Mouse (Mus musculus): ENCODE measurements at regions not wholly inside any gene's neighbourhood (a gene's known extent, or its start where the extent isn't known, plus 50 kb on each side); places are given as distances from the start of the nearest gene placed in this dataset.

DNA sequence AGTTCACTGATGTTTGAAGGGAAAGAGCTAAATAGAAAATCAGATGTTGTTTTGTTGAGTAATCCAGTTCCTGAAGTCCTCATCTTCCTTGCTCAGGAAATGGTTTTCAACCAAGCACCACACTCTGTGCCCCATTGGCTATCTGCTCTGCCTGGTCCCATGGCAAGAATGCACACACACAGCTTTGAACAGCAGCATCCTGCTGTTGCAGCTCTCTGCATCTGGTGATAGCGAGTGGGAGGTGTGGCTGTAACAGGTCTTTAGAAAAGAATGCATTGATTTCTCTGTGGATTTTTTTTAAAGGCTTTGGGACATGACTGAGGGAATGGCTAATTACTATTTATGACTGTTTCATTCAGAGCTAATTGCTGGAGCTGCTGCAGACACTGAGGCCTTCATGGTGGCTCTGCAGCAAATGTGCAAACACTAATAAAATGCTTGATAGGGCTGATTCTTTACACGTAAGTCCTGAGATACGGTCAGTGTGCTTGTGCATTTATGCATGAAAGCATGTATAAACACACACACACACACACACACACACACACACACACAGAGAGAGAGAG is 459.1 kb upstream of the Nrsn1 start:
- no peak overlapping the region for H3K4me3 ChIP-seq (ENCODE audit: insufficient read depth, low read length)
- H3K4me1 ChIP-seq (ENCODE audit: control insufficient read depth, insufficient read depth, low read length) = no peaks in the 10 kb centered on the region
- no peak overlapping the region for H3K27ac ChIP-seq (ENCODE audit: insufficient read depth, low read depth, low read length)

DNA sequence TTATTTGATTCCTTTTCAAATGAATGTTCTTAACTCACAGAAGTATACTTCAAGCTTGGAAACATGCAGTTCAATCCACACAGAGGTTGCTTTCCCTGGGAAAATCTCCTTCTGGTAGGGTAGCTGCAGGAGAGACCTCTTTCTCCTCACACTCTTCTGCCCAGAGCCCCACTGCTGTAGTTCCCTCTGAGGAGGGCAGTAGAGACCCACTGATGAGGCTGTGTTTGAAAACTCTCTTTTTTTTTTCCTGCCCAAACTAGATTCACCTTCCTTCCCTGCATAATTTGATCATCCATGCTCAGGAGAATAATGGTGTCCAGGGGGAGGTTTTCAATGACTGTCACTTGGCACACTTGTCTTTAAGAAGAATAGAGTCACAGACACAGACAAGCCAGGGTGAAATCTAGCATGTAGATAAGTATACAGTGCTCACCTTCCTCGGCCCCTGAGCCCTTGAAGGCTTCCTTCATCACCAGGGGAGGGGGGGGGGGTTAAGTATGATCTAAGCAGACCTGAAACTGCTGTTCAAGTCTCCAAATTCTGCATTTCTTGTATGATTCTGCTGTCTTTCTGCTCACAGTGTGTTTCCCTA is 457.3 kb upstream of the Nrsn1 start:
- TF ChIP-seq POLR2A (IDR thresholded peaks at IDR 0.05; ENCODE audit: borderline replicate concordance, low read depth, low read length) (no peak), CTCF (IDR thresholded peaks at IDR 0.05; ENCODE audit: low read depth, low read length) (no peak)
- H3K4me1 ChIP-seq (ENCODE audit: control insufficient read depth, insufficient read depth, low read length) = no peaks in the 10 kb centered on the region
- no peak overlapping the region for H3K4me3 ChIP-seq (ENCODE audit: insufficient read depth, low read length)
- H3K27ac ChIP-seq (ENCODE audit: insufficient read depth, low read depth, low read length) = no peak overlapping the region

More for the DNA sequence above, 459.1 kb upstream of the Nrsn1 start:
- no peak for TF ChIP-seq POLR2A (IDR thresholded peaks at IDR 0.05; ENCODE audit: borderline replicate concordance, low read depth, low read length)
- no peak for TF ChIP-seq CTCF (IDR thresholded peaks at IDR 0.05; ENCODE audit: low read depth, low read length)

DNA sequence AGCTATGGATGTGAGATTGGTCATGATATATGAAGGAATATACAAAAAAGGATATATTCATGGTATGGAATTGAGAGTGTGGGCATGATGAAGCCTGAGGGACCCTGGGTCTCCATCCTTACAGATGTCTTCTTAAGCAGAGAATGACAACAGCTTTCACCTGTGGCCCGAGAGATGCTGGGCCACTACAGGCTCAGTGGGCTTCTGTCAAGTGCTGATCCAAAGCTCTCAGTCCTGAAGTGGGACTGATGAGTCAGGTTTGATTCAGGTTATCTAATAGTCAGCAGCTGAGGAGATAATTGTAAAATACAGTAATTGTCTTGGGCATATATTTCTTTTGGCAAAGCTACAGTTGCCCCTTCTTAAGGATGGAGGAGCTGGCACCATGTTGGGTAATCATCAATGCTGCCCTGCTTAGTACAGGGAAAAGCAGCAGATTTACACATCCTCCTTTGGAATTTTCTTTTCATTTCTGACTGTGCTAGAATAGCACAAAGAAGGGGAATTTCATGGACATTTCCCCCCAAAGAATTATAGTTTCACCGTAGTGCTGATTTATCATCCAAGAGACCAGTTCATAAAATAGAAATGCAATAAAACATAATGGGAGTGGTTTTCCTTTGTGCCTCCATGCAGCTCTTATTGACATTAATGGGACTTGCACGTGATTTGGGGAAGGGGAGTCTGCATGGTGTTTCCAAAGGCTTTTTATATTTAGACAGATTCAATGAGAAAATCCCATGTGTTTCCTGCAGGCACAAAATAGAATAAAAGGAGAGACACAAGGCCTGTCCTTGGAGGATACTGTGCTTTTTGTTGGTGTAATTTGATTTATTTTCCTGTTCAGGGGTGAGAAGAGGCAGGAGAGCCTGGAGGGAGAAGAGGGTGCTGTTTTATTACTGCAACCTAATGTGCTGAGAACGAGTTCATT is 452.6 kb upstream of the Nrsn1 start:
- Histone ChIP-seq H3K4me1 (ENCODE audit: control insufficient read depth, insufficient read depth, low read length) (no peaks in the 10 kb centered on the region), H3K27ac (ENCODE audit: insufficient read depth, low read depth, low read length) (no peak overlapping the region), H3K4me3 (ENCODE audit: insufficient read depth, low read length) (no peak overlapping the region)
- TF ChIP-seq POLR2A (IDR thresholded peaks at IDR 0.05; ENCODE audit: borderline replicate concordance, low read depth, low read length) = no peak
- no peak for TF ChIP-seq CTCF (IDR thresholded peaks at IDR 0.05; ENCODE audit: low read depth, low read length)

DNA sequence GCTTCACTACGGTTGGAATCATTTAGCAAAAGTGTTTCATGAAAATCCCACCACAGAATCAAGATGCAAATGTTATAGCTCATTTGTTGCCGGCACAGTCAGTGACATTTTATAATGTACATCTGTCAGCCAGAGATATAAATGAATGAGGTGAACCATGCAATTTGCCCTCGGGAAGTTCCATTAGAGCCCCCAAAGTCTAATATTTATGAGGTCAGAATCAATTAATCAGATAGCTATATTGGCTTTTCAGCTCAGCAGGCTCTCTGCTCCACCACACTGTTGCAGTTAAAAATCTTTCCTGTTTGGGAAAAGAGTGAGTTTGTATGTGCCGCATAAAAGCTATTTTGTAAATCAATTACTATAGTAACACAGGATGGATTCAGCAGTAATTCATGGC is 430.7 kb upstream of the Nrsn1 start:
- Histone ChIP-seq H3K27ac (ENCODE audit: insufficient read depth, low read depth, low read length) (no peak overlapping the region), H3K4me1 (ENCODE audit: control insufficient read depth, insufficient read depth, low read length) (no peaks in the 10 kb centered on the region), H3K4me3 (ENCODE audit: insufficient read depth, low read length) (no peak overlapping the region)
- TF ChIP-seq CTCF (IDR thresholded peaks at IDR 0.05; ENCODE audit: low read depth, low read length) (no peak), POLR2A (IDR thresholded peaks at IDR 0.05; ENCODE audit: borderline replicate concordance, low read depth, low read length) (no peak)

DNA sequence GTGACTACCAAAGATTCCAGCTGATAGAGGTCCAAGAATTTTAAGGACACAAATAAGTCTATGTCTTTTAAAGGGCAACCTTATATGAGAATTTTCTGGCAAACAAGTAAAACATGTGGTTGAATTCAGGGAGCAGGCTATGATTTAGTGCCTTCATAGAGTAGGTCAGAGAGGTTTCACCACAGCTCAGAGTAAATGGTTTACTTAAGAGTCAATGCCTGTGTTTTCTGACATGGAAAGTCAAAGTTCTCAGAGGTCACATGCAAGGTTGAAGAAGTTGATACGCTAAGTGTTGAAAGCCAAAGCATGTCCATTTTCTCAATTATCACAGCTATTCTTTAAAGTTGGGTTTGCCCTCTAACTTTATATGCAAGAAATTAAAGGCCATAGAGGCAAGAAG is 425.7 kb upstream of the Nrsn1 start:
- TF ChIP-seq CTCF (IDR thresholded peaks at IDR 0.05; ENCODE audit: low read depth, low read length) = no peak
- H3K4me3 ChIP-seq (ENCODE audit: insufficient read depth, low read length) = no peak overlapping the region
- H3K27ac ChIP-seq (ENCODE audit: insufficient read depth, low read depth, low read length) = no peak overlapping the region

DNA sequence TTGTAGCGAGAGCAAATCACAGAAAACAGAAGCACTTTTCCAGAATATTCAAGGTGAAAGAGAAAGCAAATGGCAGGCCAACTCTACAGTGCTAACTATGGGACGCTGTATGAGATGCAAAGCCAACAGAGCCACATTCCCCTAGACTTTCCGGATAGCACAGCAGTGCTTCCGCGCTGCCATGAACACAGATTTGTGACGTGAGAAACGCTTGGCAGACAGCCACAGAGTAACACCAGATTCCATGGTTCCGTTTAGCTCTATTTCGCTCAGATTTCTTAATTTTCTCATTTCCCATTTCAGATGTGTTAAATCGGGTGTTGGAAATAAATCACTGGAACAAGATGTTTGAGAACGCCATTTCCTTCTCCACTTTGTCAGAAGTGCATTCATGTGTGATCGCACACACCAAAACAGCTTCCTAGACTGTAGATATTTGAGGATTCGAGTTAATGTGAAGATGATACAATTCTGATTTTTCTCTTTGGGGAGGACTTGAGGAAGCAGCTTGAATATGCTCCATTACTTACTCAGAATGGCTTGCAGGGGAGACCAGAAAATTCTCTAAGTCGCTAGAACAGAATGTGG is 424.8 kb upstream of the Nrsn1 start:
- Histone ChIP-seq H3K4me1 (ENCODE audit: control insufficient read depth, insufficient read depth, low read length) (no peaks in the 10 kb centered on the region), H3K27ac (ENCODE audit: insufficient read depth, low read depth, low read length) (no peak overlapping the region), H3K4me3 (ENCODE audit: insufficient read depth, low read length) (no peak overlapping the region)
- TF ChIP-seq CTCF (IDR thresholded peaks at IDR 0.05; ENCODE audit: low read depth, low read length) (no peak), POLR2A (IDR thresholded peaks at IDR 0.05; ENCODE audit: borderline replicate concordance, low read depth, low read length) (no peak)

More for the DNA sequence above, 425.7 kb upstream of the Nrsn1 start:
- no peaks in the 10 kb centered on the region for H3K4me1 ChIP-seq (ENCODE audit: control insufficient read depth, insufficient read depth, low read length)

DNA sequence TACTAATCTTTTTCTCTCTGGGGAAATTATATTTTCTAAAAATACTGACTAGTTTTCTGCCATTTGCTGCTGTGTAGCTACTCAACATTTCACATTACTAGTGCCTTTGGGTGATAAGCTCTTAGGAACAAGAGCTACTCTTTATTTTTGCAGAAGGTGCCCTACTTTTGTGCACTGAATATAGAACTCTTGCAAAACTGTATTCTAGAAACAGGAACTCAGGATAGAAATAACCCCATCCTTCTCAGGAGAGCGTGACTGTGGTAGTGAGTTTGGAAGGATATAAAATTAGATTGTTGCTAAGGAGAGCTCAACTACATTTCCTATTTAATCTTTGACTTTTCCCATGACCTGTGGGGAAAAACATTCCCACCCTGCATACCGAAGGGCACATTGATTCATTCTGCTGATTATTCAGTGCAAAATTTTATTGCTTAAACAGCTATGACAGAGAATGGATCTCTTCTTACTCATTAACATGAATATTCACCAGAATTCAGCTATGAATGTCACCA is 408.0 kb upstream of the Nrsn1 start:
- Histone ChIP-seq H3K27ac (ENCODE audit: insufficient read depth, low read depth, low read length) (no peak overlapping the region), H3K4me1 (ENCODE audit: control insufficient read depth, insufficient read depth, low read length) (no peaks in the 10 kb centered on the region), H3K4me3 (ENCODE audit: insufficient read depth, low read length) (no peak overlapping the region)
- TF ChIP-seq CTCF (IDR thresholded peaks at IDR 0.05; ENCODE audit: low read depth, low read length) (no peak), POLR2A (IDR thresholded peaks at IDR 0.05; ENCODE audit: borderline replicate concordance, low read depth, low read length) (no peak)

DNA sequence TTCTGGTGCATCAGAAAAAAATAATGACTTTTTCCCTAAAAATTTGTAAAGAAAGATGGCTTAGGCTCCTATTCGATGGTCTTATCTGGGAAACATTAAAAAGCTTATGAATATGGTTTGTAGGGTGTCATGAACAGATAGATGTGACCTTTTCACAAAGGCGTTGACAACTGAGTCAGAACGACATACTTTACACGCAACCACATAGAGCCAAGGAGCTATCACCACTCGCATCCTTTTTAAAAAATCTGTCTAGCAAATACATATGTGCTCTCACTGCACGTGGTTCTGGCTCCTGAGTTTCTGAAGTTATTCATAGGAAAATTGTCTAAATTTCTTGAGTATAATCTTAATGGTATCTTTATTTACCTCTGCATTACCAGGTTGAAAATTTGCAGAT is 404.9 kb upstream of the Nrsn1 start:
- H3K4me3 ChIP-seq (ENCODE audit: insufficient read depth, low read length) = no peak overlapping the region
- no peaks in the 10 kb centered on the region for H3K4me1 ChIP-seq (ENCODE audit: control insufficient read depth, insufficient read depth, low read length)
- no peak for TF ChIP-seq POLR2A (IDR thresholded peaks at IDR 0.05; ENCODE audit: borderline replicate concordance, low read depth, low read length)
- TF ChIP-seq CTCF (IDR thresholded peaks at IDR 0.05; ENCODE audit: low read depth, low read length) = no peak
- no peak overlapping the region for H3K27ac ChIP-seq (ENCODE audit: insufficient read depth, low read depth, low read length)

DNA sequence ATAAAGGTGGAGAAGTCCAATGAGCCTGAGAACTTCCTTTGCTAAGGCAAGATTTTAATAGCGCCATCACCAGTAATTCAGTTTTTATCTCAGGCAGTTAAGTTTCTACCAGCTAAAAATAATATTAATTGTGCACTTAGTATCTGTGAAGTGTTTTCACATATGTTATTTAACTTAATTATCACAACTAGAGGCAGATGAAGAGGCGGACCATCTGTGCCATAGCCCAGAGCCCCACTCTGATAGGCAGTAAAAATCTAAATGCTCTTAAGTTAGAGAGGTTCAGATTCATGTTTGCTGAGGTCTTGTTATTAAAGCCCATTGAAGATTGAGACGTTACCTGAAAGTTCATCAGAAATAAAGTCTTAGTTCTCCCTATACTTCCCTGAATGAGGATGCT is 395.7 kb upstream of the Nrsn1 start:
- TF ChIP-seq POLR2A (IDR thresholded peaks at IDR 0.05; ENCODE audit: borderline replicate concordance, low read depth, low read length) (no peak), CTCF (IDR thresholded peaks at IDR 0.05; ENCODE audit: low read depth, low read length) (no peak)
- Histone ChIP-seq H3K4me3 (ENCODE audit: insufficient read depth, low read length) (no peak overlapping the region), H3K27ac (ENCODE audit: insufficient read depth, low read depth, low read length) (no peak overlapping the region), H3K4me1 (ENCODE audit: control insufficient read depth, insufficient read depth, low read length) (no peaks in the 10 kb centered on the region)

Measured in bone marrow macrophage, adult 2 months (primary cell).